Mouse (Mus musculus): ENCODE results near the gene Gm10577. TPM values are rescaled to one million over a fixed set of nuclear protein-coding genes. Genes with fewer than 3 reads are reported as not detected.

The Gm10577 gene
- polyA plus RNA-seq, 1 experiment from 2014 or later: not detected

- no peaks in the 10 kb centered on the region for H3K4me1 ChIP-seq (replicated peaks; ENCODE audit: control insufficient read depth, insufficient read depth, low read length)
- WGBS: 48% methylated on average over 5 of the region's 5 CpGs
- H3K36me3 ChIP-seq (ENCODE audit: control insufficient read depth, insufficient read depth, low read length): no peaks in the 10 kb centered on the region
- no peak overlapping the region for H3K27ac ChIP-seq (ENCODE audit: low read length)
- H3K4me3 ChIP-seq (ENCODE audit: low read length): no peak overlapping the region
- no peak overlapping the region for H3K9ac ChIP-seq (ENCODE audit: low read length)
- H3K4me2 ChIP-seq (ENCODE audit: low read depth, low read length): no peak overlapping the region
- no peaks in the 10 kb centered on the region for H3K9me3 ChIP-seq (ENCODE audit: control insufficient read depth, low read length)
- H3K27me3 ChIP-seq (ENCODE audit: control insufficient read depth, insufficient read depth, low read depth, low read length): no peaks in the 10 kb centered on the region
- ATAC-seq (ENCODE audit: low read depth): peak; percentile 59; the same call in 1 of the 2 replicates
Measured at GRCm38 (mm10) chr4:101035131-101035530, 14.6 kb upstream of the Gm10577 start.

- H3K27ac ChIP-seq (ENCODE audit: low read length): no peak overlapping the region
- WGBS: 57% methylated on average over 3 of the region's 3 CpGs
- no peaks in the 10 kb centered on the region for H3K4me1 ChIP-seq (replicated peaks; ENCODE audit: control insufficient read depth, insufficient read depth, low read length)
- H3K4me3 ChIP-seq (ENCODE audit: low read length): no peak overlapping the region
- no peaks in the 10 kb centered on the region for H3K36me3 ChIP-seq (ENCODE audit: control insufficient read depth, insufficient read depth, low read length)
- no peak overlapping the region for H3K4me2 ChIP-seq (ENCODE audit: low read depth, low read length)
- peak; percentile 66; the same call in 1 of the 2 replicates for ATAC-seq (ENCODE audit: low read depth)
- no peaks in the 10 kb centered on the region for H3K27me3 ChIP-seq (ENCODE audit: control insufficient read depth, insufficient read depth, low read depth, low read length)
- no peaks in the 10 kb centered on the region for H3K9me3 ChIP-seq (ENCODE audit: control insufficient read depth, low read length)
- no peak overlapping the region for H3K9ac ChIP-seq (ENCODE audit: low read length)
Measured at GRCm38 (mm10) chr4:101033047-101033446, 12.6 kb upstream of the Gm10577 start.

GRCm38 (mm10) chr4:101027852-101028411 lies 7.4 kb upstream of the Gm10577 start:
- no peaks in the 10 kb centered on the region for H3K27me3 ChIP-seq (ENCODE audit: control insufficient read depth, insufficient read depth, low read depth, low read length)
- peak; percentile 87 for ATAC-seq (ENCODE audit: low read depth)
- no peaks in the 10 kb centered on the region for H3K9me3 ChIP-seq (ENCODE audit: control insufficient read depth, low read length)
- H3K27ac ChIP-seq (ENCODE audit: low read length): no peak overlapping the region
- WGBS: 57% methylated on average over 9 of the region's 9 CpGs
- H3K9ac ChIP-seq (ENCODE audit: low read length): no peak overlapping the region
- peaks cover 10% of the 10 kb centered on the region; the same call in 1 of the 2 replicates for H3K4me1 ChIP-seq (replicated peaks; ENCODE audit: control insufficient read depth, insufficient read depth, low read length)
- H3K4me3 ChIP-seq (ENCODE audit: low read length): no peak overlapping the region
- H3K36me3 ChIP-seq (ENCODE audit: control insufficient read depth, insufficient read depth, low read length): no peaks in the 10 kb centered on the region
- H3K4me2 ChIP-seq (ENCODE audit: low read depth, low read length): no peak overlapping the region

GRCm38 (mm10) chr4:101026995-101027394 lies 6.5 kb upstream of the Gm10577 start:
- ATAC-seq (ENCODE audit: low read depth): peak; percentile 80
- Histone ChIP-seq H3K4me1 (replicated peaks; ENCODE audit: control insufficient read depth, insufficient read depth, low read length) (peaks cover 10% of the 10 kb centered on the region; the same call in 1 of the 2 replicates), H3K9me3 (ENCODE audit: control insufficient read depth, low read length) (no peaks in the 10 kb centered on the region), H3K4me3 (ENCODE audit: low read length) (no peak overlapping the region), H3K4me2 (ENCODE audit: low read depth, low read length) (no peak overlapping the region), H3K27ac (ENCODE audit: low read length) (peak overlapping the region; percentile 77), H3K36me3 (ENCODE audit: control insufficient read depth, insufficient read depth, low read length) (no peaks in the 10 kb centered on the region), H3K9ac (ENCODE audit: low read length) (no peak overlapping the region), H3K27me3 (ENCODE audit: control insufficient read depth, insufficient read depth, low read depth, low read length) (no peaks in the 10 kb centered on the region)
- 46% methylated on average over 2 of the region's 2 CpGs for WGBS

- Histone ChIP-seq H3K4me3 (ENCODE audit: low read length) (no peak overlapping the region), H3K4me2 (ENCODE audit: low read depth, low read length) (no peak overlapping the region), H3K27me3 (ENCODE audit: control insufficient read depth, insufficient read depth, low read depth, low read length) (no peaks in the 10 kb centered on the region), H3K36me3 (ENCODE audit: control insufficient read depth, insufficient read depth, low read length) (no peaks in the 10 kb centered on the region), H3K9me3 (ENCODE audit: control insufficient read depth, low read length) (no peaks in the 10 kb centered on the region), H3K9ac (ENCODE audit: low read length) (no peak overlapping the region), H3K4me1 (replicated peaks; ENCODE audit: control insufficient read depth, insufficient read depth, low read length) (peaks cover 10% of the 10 kb centered on the region; the same call in 1 of the 2 replicates), H3K27ac (ENCODE audit: low read length) (peak overlapping the region; percentile 43; the same call in 1 of the 2 replicates)
- peak; percentile 11; the same call in 1 of the 2 replicates for ATAC-seq (ENCODE audit: low read depth)
- WGBS: 54% methylated on average over 5 of the region's 5 CpGs
Measured at GRCm38 (mm10) chr4:101026566-101026965, 6.1 kb upstream of the Gm10577 start.

GRCm38 (mm10) chr4:101017806-101018205 lies 2.7 kb downstream of the Gm10577 start:
- Histone ChIP-seq H3K4me1 (replicated peaks; ENCODE audit: control insufficient read depth, insufficient read depth, low read length) (no peaks in the 10 kb centered on the region), H3K36me3 (ENCODE audit: control insufficient read depth, insufficient read depth, low read length) (no peaks in the 10 kb centered on the region), H3K9me3 (ENCODE audit: control insufficient read depth, low read length) (peaks cover 5% of the 10 kb centered on the region; the same call in 1 of the 2 replicates), H3K4me2 (ENCODE audit: low read depth, low read length) (no peak overlapping the region), H3K27me3 (ENCODE audit: control insufficient read depth, insufficient read depth, low read depth, low read length) (no peaks in the 10 kb centered on the region), H3K4me3 (ENCODE audit: low read length) (no peak overlapping the region), H3K27ac (ENCODE audit: low read length) (no peak overlapping the region), H3K9ac (ENCODE audit: low read length) (no peak overlapping the region)
- 76% methylated on average over 4 of the region's 4 CpGs for WGBS
- no peak for ATAC-seq (ENCODE audit: low read depth)

- ATAC-seq (ENCODE audit: low read depth): no peak
- H3K4me2 ChIP-seq (ENCODE audit: low read depth, low read length): no peak overlapping the region
- H3K36me3 ChIP-seq (ENCODE audit: control insufficient read depth, insufficient read depth, low read length): no peaks in the 10 kb centered on the region; the same call in 1 of the 2 replicates
- H3K27ac ChIP-seq (ENCODE audit: low read length): no peak overlapping the region
- no peaks in the 10 kb centered on the region for H3K9me3 ChIP-seq (ENCODE audit: control insufficient read depth, low read length)
- H3K9ac ChIP-seq (ENCODE audit: low read length): no peak overlapping the region
- no peak overlapping the region for H3K4me3 ChIP-seq (ENCODE audit: low read length)
- H3K4me1 ChIP-seq (replicated peaks; ENCODE audit: control insufficient read depth, insufficient read depth, low read length): no peaks in the 10 kb centered on the region
- H3K27me3 ChIP-seq (ENCODE audit: control insufficient read depth, insufficient read depth, low read depth, low read length): no peaks in the 10 kb centered on the region
- WGBS: 92% methylated on average over 4 of the region's 4 CpGs
Measured at GRCm38 (mm10) chr4:101009092-101009491, 11.4 kb downstream of the Gm10577 start.

- H3K9me3 ChIP-seq (ENCODE audit: control insufficient read depth, low read length): no peaks in the 10 kb centered on the region
- H3K4me2 ChIP-seq (ENCODE audit: low read depth, low read length): no peak overlapping the region
- H3K4me3 ChIP-seq (ENCODE audit: low read length): no peak overlapping the region
- H3K9ac ChIP-seq (ENCODE audit: low read length): no peak overlapping the region
- H3K27ac ChIP-seq (ENCODE audit: low read length): no peak overlapping the region
- 78% methylated on average over 5 of the region's 5 CpGs for WGBS
- ATAC-seq (ENCODE audit: low read depth): no peak
- H3K4me1 ChIP-seq (replicated peaks; ENCODE audit: control insufficient read depth, insufficient read depth, low read length): no peaks in the 10 kb centered on the region
- no peaks in the 10 kb centered on the region; the same call in 1 of the 2 replicates for H3K36me3 ChIP-seq (ENCODE audit: control insufficient read depth, insufficient read depth, low read length)
- H3K27me3 ChIP-seq (ENCODE audit: control insufficient read depth, insufficient read depth, low read depth, low read length): no peaks in the 10 kb centered on the region
Measured at GRCm38 (mm10) chr4:101008362-101008769, 12.1 kb downstream of the Gm10577 start.

- Histone ChIP-seq H3K36me3 (ENCODE audit: control insufficient read depth, insufficient read depth, low read length) (peaks cover 5% of the 10 kb centered on the region; the same call in 1 of the 2 replicates), H3K27ac (ENCODE audit: low read length) (no peak overlapping the region), H3K9me3 (ENCODE audit: control insufficient read depth, low read length) (no peaks in the 10 kb centered on the region), H3K4me3 (ENCODE audit: low read length) (no peak overlapping the region), H3K27me3 (ENCODE audit: control insufficient read depth, insufficient read depth, low read depth, low read length) (no peaks in the 10 kb centered on the region), H3K4me2 (ENCODE audit: low read depth, low read length) (no peak overlapping the region), H3K4me1 (replicated peaks; ENCODE audit: control insufficient read depth, insufficient read depth, low read length) (0 out of 2 replicates have a peak, but pooled peaks cover 3% of the 10 kb centered on the region), H3K9ac (ENCODE audit: low read length) (no peak overlapping the region)
- no peak for ATAC-seq (ENCODE audit: low read depth)
- WGBS: 88% methylated on average over 16 of the region's 16 CpGs
Measured at GRCm38 (mm10) chr4:101002961-101003360, 17.5 kb downstream of the Gm10577 start.

Measured in lung, embryonic 16.5 days (tissue).